Mouse (Mus musculus) midbrain, postnatal 0 days (tissue): Measurements from ENCODE around the gene Frmd4b. TPM values are rescaled to one million over a fixed set of nuclear protein-coding genes. Genes with fewer than 3 reads are reported as not detected.

Experiments used
- ATAC-seq: fragments of 200-750 bp; cut with Nextera tagmentation; 2 replicates; pipeline ENCODE4 v1.8.0; 2017; ENCODE audit warnings: moderate number of reproducible peaks, mild to moderate bottlenecking, moderate TSS enrichment, moderate library complexity; ENCODE audit not compliant: low FRiP score
- DNase-seq: peaks from one replicate; pipeline ENCODE4 v3.0.0-alpha.2; 2015; ENCODE audit warnings: low spot score
- H3K27ac ChIP-seq: fragments of 300-500 bp; sonication (generic); 2 replicates; pipeline ENCODE4 v1.5.1; 2014; ENCODE audit warnings: low read depth, mild to moderate bottlenecking, low read length, mixed read lengths
- H3K27me3 ChIP-seq: fragments of 300-500 bp; sonication (generic); 2 replicates; pipeline ENCODE4 v1.6.1; 2014; ENCODE audit warnings: low read length, control low read depth, mixed read lengths; ENCODE audit not compliant: insufficient read depth
- H3K36me3 ChIP-seq: fragments of 300-500 bp; sonication (generic); 2 replicates; pipeline ENCODE4 v1.6.1; 2014; ENCODE audit warnings: low read length, control low read depth, mixed read lengths; ENCODE audit not compliant: insufficient read depth
- H3K4me1 ChIP-seq: fragments of 300-500 bp; sonication (generic); 2 replicates; pipeline ENCODE4 v1.6.1; 2014; ENCODE audit warnings: mild to moderate bottlenecking, control low read depth, antibody characterized with exemption, low read length, mixed read lengths; ENCODE audit not compliant: insufficient read depth
- H3K4me2 ChIP-seq: fragments of 300-500 bp; sonication (generic); 2 replicates; pipeline ENCODE4 v1.6.1; 2014; ENCODE audit warnings: low read depth, mild to moderate bottlenecking, low read length, mixed read lengths; ENCODE audit not compliant: poor library complexity, severe bottlenecking
- H3K4me3 ChIP-seq: fragments of 300-500 bp; sonication (generic); 2 replicates; pipeline ENCODE4 v1.5.1; 2014; ENCODE audit warnings: low read depth, mild to moderate bottlenecking, low read length, moderate library complexity
- H3K9ac ChIP-seq: fragments of 300-500 bp; sonication (generic); replicated peaks from 2 replicates; pipeline ENCODE4 v1.6.1; 2014; ENCODE audit warnings: mild to moderate bottlenecking, low read length, moderate library complexity, mixed read lengths; ENCODE audit not compliant: poor library complexity, severe bottlenecking
- H3K9me3 ChIP-seq: fragments of 300-500 bp; sonication (generic); 2 replicates; pipeline ENCODE4 v1.6.1; 2016; ENCODE audit warnings: low read length, control low read depth
- CTCF ChIP-seq: IDR thresholded peaks from 2 replicates; pipeline ENCODE4 v1.5.1; 2016; ENCODE audit warnings: antibody characterized with exemption, mild to moderate bottlenecking
- WGBS: fragments of 180-500 bp; shearing (Covaris S2); extraction: QIAGEN DNeasy Blood & Tissue Kit; methylation state at CpG from one replicate; pipeline ENCODE4 v1.1.7; 2014; 5-methylcytosine and 5-hydroxymethylcytosine counted together
- polyA plus RNA-seq: library from polyadenylated mRNA; unstranded; fragments of >200 nt; fragmentation: Nextera tagmentation; extraction: Ambion mirVana; gene quantifications from 2 replicates; pipeline ENCODE4 v1.2.1, GENCODE M21; 2015
- total RNA-seq: library from RNA; depleted of rRNA; stranded (reverse); fragments of >200 nt; gene quantifications from 2 replicates; pipeline ENCODE4 v1.2.3, GENCODE M21; 2014

The Frmd4b gene
- total and polyA plus RNA-seq, 2 experiments from 2014 or later = 7.9 to 20.7 TPM

- Histone ChIP-seq H3K4me3 (no peak overlapping the region), H3K36me3 (no peaks in the 10 kb centered on the region), H3K27ac (no peak overlapping the region), H3K27me3 (no peaks in the 10 kb centered on the region), H3K9ac (no peak overlapping the region), H3K4me2 (no peak overlapping the region), H3K9me3 (no peaks in the 10 kb centered on the region), H3K4me1 (no peaks in the 10 kb centered on the region)
- no peak for TF ChIP-seq CTCF
- no peak for ATAC-seq
- no peak for DNase-seq
- 94% methylated on average over 2 of the region's 2 CpGs for WGBS
Measured at GRCm38 (mm10) chr6:97345921-97346320, 271.4 kb downstream of the Frmd4b start.

- Histone ChIP-seq H3K27ac (no peak overlapping the region), H3K4me3 (no peak overlapping the region), H3K9me3 (no peaks in the 10 kb centered on the region), H3K4me1 (no peaks in the 10 kb centered on the region), H3K27me3 (no peaks in the 10 kb centered on the region), H3K9ac (no peak overlapping the region), H3K4me2 (no peak overlapping the region), H3K36me3 (no peaks in the 10 kb centered on the region)
- ATAC-seq (no peak), DNase-seq (no peak)
- TF ChIP-seq CTCF = no peak
- WGBS = 91% methylated on average over 5 of the region's 5 CpGs
Measured at GRCm38 (mm10) chr6:97342185-97342584, 275.2 kb downstream of the Frmd4b start.

GRCm38 (mm10) chr6:97341628-97342027 is 275.7 kb downstream of the Frmd4b start:
- ATAC-seq (no peak), DNase-seq (no peak)
- no peak overlapping the region for H3K9ac ChIP-seq
- H3K27me3 ChIP-seq = no peaks in the 10 kb centered on the region
- H3K4me2 ChIP-seq = no peak overlapping the region
- TF ChIP-seq CTCF = no peak
- no peaks in the 10 kb centered on the region for H3K36me3 ChIP-seq
- H3K27ac ChIP-seq = no peak overlapping the region
- no peak overlapping the region for H3K4me3 ChIP-seq
- no peaks in the 10 kb centered on the region for H3K9me3 ChIP-seq
- WGBS = 100% methylated on average over 1 of the region's 1 CpGs
- no peaks in the 10 kb centered on the region for H3K4me1 ChIP-seq

- DNase-seq (no peak), ATAC-seq (no peak)
- Histone ChIP-seq H3K27ac (no peak overlapping the region), H3K4me3 (no peak overlapping the region), H3K9me3 (no peaks in the 10 kb centered on the region), H3K4me2 (no peak overlapping the region), H3K27me3 (no peaks in the 10 kb centered on the region), H3K4me1 (no peaks in the 10 kb centered on the region), H3K9ac (no peak overlapping the region), H3K36me3 (no peaks in the 10 kb centered on the region)
- WGBS = 86% methylated on average over 3 of the region's 3 CpGs
- TF ChIP-seq CTCF = no peak
Measured at GRCm38 (mm10) chr6:97341148-97341547, 276.2 kb downstream of the Frmd4b start.

GRCm38 (mm10) chr6:97340211-97340791 is 277.0 kb downstream of the Frmd4b start:
- Histone ChIP-seq H3K27ac (no peak overlapping the region), H3K9me3 (no peaks in the 10 kb centered on the region), H3K4me1 (no peaks in the 10 kb centered on the region), H3K9ac (no peak overlapping the region), H3K36me3 (no peaks in the 10 kb centered on the region), H3K4me2 (no peak overlapping the region), H3K27me3 (no peaks in the 10 kb centered on the region), H3K4me3 (no peak overlapping the region)
- ATAC-seq (no peak), DNase-seq (peak; percentile 30)
- no peak for TF ChIP-seq CTCF
- WGBS = 74% methylated on average over 17 of the region's 17 CpGs

- no peak for ATAC-seq
Measured at GRCm38 (mm10) chr6:97339271-97339681, 278.1 kb downstream of the Frmd4b start.

More at GRCm38 (mm10) chr6:97339271-97339681, 278.1 kb downstream of the Frmd4b start:
- Histone ChIP-seq H3K27ac (no peak overlapping the region), H3K4me3 (no peak overlapping the region), H3K9ac (no peak overlapping the region), H3K36me3 (no peaks in the 10 kb centered on the region), H3K9me3 (no peaks in the 10 kb centered on the region), H3K27me3 (no peaks in the 10 kb centered on the region), H3K4me1 (no peaks in the 10 kb centered on the region), H3K4me2 (no peak overlapping the region)
- no peak for TF ChIP-seq CTCF
- no peak for DNase-seq
- WGBS = 32% methylated on average over 5 of the region's 5 CpGs
